Mouse (Mus musculus) MN1 (cell line): ENCODE results near the gene Tmbim6.

Experiments
- DNase-seq: peaks from one replicate; pipeline ENCODE4 v3.0.0-alpha.2; 2016; ENCODE audit warnings: low spot score

The Tmbim6 gene

DNA sequence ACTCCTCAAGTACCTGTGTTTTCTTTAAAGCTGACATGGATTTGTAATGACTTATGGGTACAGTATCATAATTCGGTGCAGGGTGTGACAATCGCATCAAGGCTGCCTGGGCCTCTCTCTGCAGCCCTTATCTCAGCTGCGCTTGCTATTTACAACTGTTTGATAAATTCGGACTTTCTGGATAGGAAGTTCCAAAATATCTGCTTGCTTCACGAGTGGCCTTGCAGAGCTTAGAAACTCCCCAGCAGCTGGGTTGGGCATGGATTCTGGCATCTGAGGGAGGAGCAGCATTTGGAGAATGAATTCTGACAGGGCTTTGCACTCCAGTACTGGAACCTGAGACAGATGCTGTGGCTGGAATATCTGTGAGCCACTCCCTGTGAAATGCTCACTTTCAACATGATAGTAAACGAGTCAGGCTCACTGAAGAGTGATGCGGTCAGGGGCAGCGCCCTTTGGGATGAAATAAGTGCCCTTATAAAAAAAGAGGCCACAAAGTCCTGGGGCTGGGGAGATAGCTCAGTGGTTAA lies 57.1 kb downstream of the Tmbim6 start:
- no peak for DNase-seq

DNA sequence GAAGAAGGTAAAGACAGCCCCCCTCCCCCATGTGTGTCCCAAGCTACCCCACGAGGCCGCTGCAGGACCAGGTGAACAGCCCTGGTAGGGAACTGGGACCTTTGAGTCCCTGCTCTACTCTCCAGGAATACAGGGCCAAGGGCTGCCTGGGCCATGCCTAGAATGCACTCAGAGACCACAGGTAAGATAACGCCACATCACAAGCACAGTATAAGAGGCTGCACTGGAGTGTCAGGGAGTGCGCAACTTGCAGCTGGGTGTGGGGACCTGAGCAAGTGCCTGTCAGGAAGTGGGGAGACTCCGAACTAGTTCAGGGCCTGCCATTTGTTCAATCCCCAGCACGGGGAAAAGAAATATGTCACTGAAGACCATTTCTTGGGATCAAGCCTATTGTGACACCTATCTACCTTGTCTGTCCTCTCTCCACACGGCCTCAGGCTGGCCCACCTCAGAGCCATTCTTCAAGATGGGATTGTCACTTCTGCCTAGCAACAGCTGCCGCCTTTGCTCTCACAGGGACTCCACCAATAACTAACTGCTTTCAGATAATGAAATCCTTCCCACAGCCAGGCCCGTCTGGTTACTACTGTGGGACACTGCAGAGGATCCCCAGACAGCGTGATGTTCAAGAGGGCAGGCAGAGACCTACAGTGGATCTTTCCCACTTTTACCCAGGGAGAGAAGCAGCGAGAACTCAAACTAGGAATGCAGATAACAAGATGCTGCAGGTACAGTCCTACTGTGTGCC lies 60.6 kb downstream of the Tmbim6 start:
- no peak for DNase-seq

DNA sequence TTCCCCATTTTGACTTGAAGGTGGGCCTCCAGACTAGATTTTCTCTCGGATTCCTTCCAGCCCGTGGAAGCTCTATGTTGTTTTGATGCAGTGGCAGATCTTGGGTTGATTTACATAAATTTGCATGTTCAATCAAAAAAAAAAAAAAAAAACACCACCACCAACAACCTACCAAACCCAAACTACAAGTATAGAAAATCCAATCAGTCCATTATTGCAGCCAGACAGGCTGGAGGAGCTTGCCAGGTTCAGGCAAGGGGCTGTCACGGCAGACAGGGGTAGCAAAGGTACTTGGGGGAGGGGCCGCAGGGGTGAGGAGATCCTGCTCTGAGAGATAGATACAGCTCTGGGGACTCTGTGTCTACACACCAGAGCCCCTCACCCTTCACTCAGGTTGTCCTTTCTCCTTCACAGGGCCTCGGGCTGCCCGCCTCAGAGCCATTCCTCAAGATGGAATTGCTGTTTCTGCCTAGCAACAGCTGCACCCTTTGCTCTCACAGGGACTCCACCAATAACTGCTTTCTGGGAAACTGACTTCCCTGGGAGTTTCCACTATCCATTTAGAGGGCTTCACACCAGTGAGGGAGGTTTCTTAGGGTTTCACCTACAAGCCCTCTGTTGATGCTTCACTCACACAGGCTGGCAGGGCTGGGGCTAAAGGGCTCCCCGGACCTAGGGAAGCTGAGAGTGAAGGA lies 62.0 kb downstream of the Tmbim6 start:
- DNase-seq = no peak

DNA sequence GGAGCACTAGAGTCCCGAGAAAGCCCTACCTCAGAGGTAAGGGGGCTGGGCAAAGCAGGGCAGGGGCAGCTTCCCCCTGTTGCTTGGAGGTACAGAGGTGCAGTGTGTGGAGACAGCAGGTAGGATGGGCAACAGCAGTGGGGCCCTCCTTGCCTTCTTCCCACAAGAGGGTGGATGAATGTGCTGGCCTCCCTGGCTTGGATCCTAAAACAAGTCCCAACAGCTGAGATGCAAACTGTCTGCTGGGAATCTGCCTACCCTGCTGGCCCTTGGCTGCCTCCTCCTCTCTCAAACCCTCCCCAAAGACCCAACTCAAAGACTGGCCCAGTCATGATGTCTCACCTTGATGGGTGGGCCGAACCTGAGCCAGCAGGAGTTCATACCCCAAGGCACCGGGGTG lies 62.7 kb downstream of the Tmbim6 start:
- no peak for DNase-seq

DNA sequence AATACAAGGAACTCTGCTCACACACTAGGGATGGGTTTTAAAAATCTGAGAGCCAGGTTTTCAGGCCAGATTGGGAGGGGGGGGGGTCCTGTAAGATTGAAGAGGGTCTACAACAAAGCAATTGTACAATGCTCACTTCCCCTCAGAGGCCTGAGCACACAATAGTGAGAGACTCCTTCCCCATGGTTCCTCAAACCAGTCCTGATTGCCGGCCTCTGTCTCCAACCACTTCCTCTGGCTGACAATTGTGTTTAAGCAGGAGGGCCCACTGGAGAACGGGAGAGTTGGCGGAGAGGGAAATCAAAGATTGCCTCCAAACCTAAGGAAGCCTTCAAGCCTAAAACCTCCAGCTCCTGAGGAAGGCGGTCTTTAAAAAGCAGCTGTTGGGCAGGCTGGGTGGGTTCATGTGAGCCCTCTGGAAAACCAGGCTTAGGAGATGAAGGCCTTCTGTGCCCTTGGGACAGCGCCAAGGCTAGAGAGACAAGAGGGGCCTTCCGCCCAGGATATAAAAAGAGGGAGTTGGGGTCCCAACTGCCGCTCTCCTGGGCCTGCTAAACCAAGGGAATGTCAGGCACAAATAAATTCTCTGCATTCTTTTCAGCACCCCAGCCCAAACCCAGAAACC lies 63.8 kb downstream of the Tmbim6 start:
- peak; percentile 47 for DNase-seq

DNA sequence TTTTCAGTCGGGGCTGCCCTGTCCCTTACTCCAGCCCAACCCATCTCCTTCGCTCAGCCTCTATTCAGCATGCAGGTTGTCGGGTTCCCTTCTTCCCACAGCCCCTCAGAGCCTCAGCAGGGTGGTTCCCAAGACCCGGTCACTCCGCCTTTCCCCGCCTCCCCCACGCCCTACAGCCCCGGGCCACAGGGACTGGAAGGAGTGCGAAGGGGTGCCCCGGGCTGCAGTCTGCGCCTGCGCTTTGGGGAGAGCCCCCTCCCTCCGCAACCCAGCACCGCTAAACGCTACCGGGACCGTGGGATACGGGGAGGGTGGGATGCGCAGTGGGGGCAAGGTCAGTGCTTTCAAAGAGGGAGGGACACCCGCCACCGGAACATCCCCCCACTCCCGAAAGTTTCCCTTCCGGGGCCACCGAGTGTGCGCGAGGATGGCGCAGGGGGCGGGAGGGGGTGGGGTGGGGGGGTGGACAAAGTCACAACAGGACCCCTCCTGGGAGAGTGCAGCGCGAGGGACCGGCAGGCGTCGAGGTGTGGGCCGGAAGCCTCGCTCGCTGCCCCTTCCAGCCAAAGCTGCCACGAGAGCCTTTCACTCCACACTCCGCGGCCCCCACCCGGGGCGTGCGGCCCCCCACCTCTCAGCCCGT lies 64.4 kb downstream of the Tmbim6 start:
- peak; percentile 73 for DNase-seq

DNA sequence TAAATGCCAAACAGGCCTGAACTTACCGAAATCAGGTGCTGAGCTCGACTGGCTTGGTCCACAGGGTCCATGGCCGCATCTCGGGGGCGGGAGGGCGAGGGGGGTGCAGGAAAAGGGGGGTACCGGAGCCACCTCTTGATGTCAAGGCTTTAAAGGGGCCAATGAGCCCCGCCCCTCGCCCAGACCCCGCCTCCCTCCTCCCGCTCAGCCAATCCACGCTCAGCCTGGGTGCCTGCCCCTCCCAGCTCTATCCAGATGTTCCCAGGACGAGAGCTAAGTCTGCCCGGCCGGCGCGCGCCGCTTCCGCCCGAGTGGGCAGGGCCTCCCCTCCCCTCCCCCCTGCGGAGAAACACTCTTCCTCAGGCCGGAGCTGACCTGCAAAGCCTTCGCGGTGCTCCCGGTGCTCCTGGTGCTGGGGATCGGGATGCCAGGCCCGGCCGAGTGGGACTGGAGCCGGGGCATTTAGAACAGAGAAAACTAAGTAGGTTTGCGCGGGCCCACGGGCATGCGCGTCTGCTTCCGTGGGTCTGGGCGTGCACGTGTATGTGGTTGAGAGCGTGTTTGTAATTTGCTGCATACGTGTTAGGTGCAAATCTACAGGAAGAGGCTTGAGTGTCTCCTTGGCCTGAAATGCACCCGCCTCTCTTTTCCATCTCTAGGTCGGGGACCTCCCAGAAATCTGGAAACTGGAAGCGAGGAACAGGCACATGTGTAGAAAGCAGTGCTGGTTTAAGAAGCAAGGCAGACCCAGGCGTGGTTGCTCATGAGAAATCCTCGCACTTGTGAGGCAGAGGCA lies 65.1 kb downstream of the Tmbim6 start, which contains the start of gene Nckap5l:
Gene Nckap5l (minus strand): TSS at position 143 of the 796 bp plus-strand sequence.
- DNase-seq = peak; percentile 96
